In genomic region chr2:21254308-21254707, GRCm38 (mm10) we compare ENCODE assay signal across 27 mouse cellular contexts. TPM values are rescaled to one million over a fixed set of nuclear protein-coding genes. Genes with fewer than 3 reads are reported as not detected.
DNase-seq lines count a peak whose midpoint lies in the region; ATAC-seq and TF ChIP-seq lines count a peak whose summit lies in the region.
"Had no signal": no experiment of that assay in that cellular context is flagged by ENCODE, and none has a peak within 500 bp of the region (broad histone marks: within the 10 kb centered on the region; RNA-seq: fewer than 3 reads in every experiment).

No protein-coding gene starts in this region.

- H3K79me3 ChIP-seq in C2C12 (ENCODE audit: low read depth): no peaks in the 10 kb centered on the region

- H3K36me3 ChIP-seq in C2C12 (ENCODE audit: control insufficient read depth, insufficient read depth) (no peaks in the 10 kb centered on the region), myocyte (ENCODE audit: control insufficient read depth, insufficient read depth) (no peaks in the 10 kb centered on the region)
- H3K36me3 ChIP-seq in hindbrain, embryonic 12.5 days: no peaks in the 10 kb centered on the region
- H3K36me3 ChIP-seq: embryonic facial prominence, embryonic 13.5 days; embryonic facial prominence, embryonic 15.5 days; forebrain, embryonic 10.5 days; forebrain, embryonic 12.5 days; G1E had no signal

- no peak overlapping the region for H3K27ac ChIP-seq in hindbrain, embryonic 12.5 days
- H3K27ac ChIP-seq: embryonic facial prominence, embryonic 13.5 days; embryonic facial prominence, embryonic 15.5 days; forebrain, embryonic 10.5 days; forebrain, embryonic 12.5 days had no signal

- no peaks in the 10 kb centered on the region for H3K79me2 ChIP-seq in C2C12 (ENCODE audit: control insufficient read depth, insufficient read depth)
- H3K79me2 ChIP-seq in myocyte (ENCODE audit: control insufficient read depth, insufficient read depth): no peaks in the 10 kb centered on the region

- H3K9ac ChIP-seq in hindbrain, embryonic 12.5 days: no peak overlapping the region
- H3K9ac ChIP-seq: embryonic facial prominence, embryonic 13.5 days; embryonic facial prominence, embryonic 15.5 days; forebrain, embryonic 12.5 days had no signal

- H3K27me3 ChIP-seq in C2C12 (ENCODE audit: control insufficient read depth, insufficient read depth, insufficient read length) (no peaks in the 10 kb centered on the region), myocyte (ENCODE audit: control insufficient read depth, insufficient read depth, insufficient read length) (no peaks in the 10 kb centered on the region)
- H3K27me3 ChIP-seq in hindbrain, embryonic 12.5 days: no peaks in the 10 kb centered on the region
- H3K27me3 ChIP-seq: CH12.LX; embryonic facial prominence, embryonic 13.5 days; embryonic facial prominence, embryonic 15.5 days; forebrain, embryonic 12.5 days; Patski had no signal

- DNase-seq in yolk sac, embryonic 10.5 days (ENCODE audit: low spot score): no peak
- DNase-seq: adrenal gland, adult 2 months; adrenal gland, postnatal 10 days; adrenal gland, postnatal 25 days; cerebellum, adult 11 months; cerebellum, adult 18-20 months; cerebellum, adult 8-10 months; cerebellum, adult 9-11 months; cerebellum, postnatal 14 days; cerebellum, postnatal 36 days; embryo, embryonic 11 days had no signal

- H3K4me3 ChIP-seq in C2C12 (ENCODE audit: insufficient read depth, poor library complexity, severe bottlenecking) (no peak overlapping the region), myocyte (no peak overlapping the region)
- H3K4me3 ChIP-seq in hindbrain, embryonic 12.5 days: no peak overlapping the region
- H3K4me3 ChIP-seq: embryonic facial prominence, embryonic 13.5 days; embryonic facial prominence, embryonic 15.5 days; erythroblast, embryonic 14.5 days; forebrain, embryonic 10.5 days; forebrain, embryonic 12.5 days had no signal

- H3ac ChIP-seq in C2C12 (ENCODE audit: control insufficient read depth, insufficient read length, low read depth) (no peak overlapping the region), myocyte (ENCODE audit: control insufficient read depth, insufficient read length) (no peak overlapping the region)

- no peak for TF ChIP-seq CTCF in C2C12 (IDR thresholded peaks at IDR 0.05; ENCODE audit: control insufficient read depth, insufficient read depth, insufficient read length)

- H3K9me3 ChIP-seq in hindbrain, embryonic 12.5 days (replicated peaks): no peaks in the 10 kb centered on the region
- H3K9me3 ChIP-seq: embryonic facial prominence, embryonic 13.5 days; embryonic facial prominence, embryonic 15.5 days; forebrain, embryonic 10.5 days; forebrain, embryonic 12.5 days; G1E had no signal

- peak; percentile 70 for ATAC-seq in megakaryocyte progenitor cell, adult 5-6 weeks (replicated peaks; ENCODE audit: poor library complexity)
- no peak for ATAC-seq in hindbrain, embryonic 12.5 days (ENCODE audit: low FRiP score)
- ATAC-seq: activated CD4-positive, CD25-positive, alpha-beta regulatory T cell, adult 4 months; CD4-positive, CD25-positive, alpha-beta regulatory T cell, adult 4 months; forebrain, embryonic 14.5 days; forebrain, embryonic 16.5 days; Patski had no signal

- no peak overlapping the region for H3K4me2 ChIP-seq in myocyte (ENCODE audit: low read depth)
- H3K4me2 ChIP-seq in hindbrain, embryonic 12.5 days (replicated peaks): no peak overlapping the region
- H3K4me2 ChIP-seq: embryonic facial prominence, embryonic 13.5 days; embryonic facial prominence, embryonic 15.5 days; forebrain, embryonic 12.5 days had no signal

- no peak for TF ChIP-seq POLR2A in myocyte (IDR thresholded peaks at IDR 0.05; ENCODE audit: insufficient read length, low read depth)

- H3K4me1 ChIP-seq in hindbrain, embryonic 12.5 days: no peaks in the 10 kb centered on the region
- H3K4me1 ChIP-seq: embryonic facial prominence, embryonic 13.5 days; embryonic facial prominence, embryonic 15.5 days; forebrain, embryonic 10.5 days; forebrain, embryonic 12.5 days had no signal

TF ChIP-seq in C2C12, 6 proteins besides CTCF, POLR2A, EP300 and RAD21:
- TF ChIP-seq CEBPB (IDR thresholded peaks at IDR 0.05; ENCODE audit: low read depth) (no peak), USF1 (IDR thresholded peaks at IDR 0.05; ENCODE audit: low read depth) (no peak), MYOD1 (IDR thresholded peaks at IDR 0.05; ENCODE audit: control insufficient read depth, insufficient read length, low read depth) (peak; percentile 19), MAX (IDR thresholded peaks at IDR 0.05) (no peak)

TF ChIP-seq in myocyte, 11 proteins besides CTCF, POLR2A, EP300 and RAD21:
- TF ChIP-seq TCF3 (IDR thresholded peaks at IDR 0.05; ENCODE audit: insufficient read length, low read depth) (no peak), MYOD1 (IDR thresholded peaks at IDR 0.05; ENCODE audit: control insufficient read depth in 1 of 3, insufficient read length in 2 of 3, low read depth in 2 of 3) (peak in 2 of 3 experiments; percentile 29 to 58)

RNA-seq across cellular contexts. Expression of gene Thnsl1, which starts 48.8 kb away (rescaled TPM):
- polyA plus RNA-seq in C2C12 (2012; fragmentation: generic; extraction: Trizol): 1.5 TPM
- total RNA-seq in megakaryocyte progenitor cell, adult 5-6 weeks (2015): 5.0 and 5.8 TPM in 2 replicates
- total RNA-seq in megakaryocyte progenitor cell, adult 5-6 weeks (2017): 3.9 and 4.5 TPM in 2 replicates
- polyA plus RNA-seq in myocyte (2012; fragmentation: generic; extraction: Trizol): 3.6 TPM
- 16.5 and 18.9 TPM in 2 replicates for polyA plus RNA-seq in hindbrain, embryonic 12.5 days (2016; fragmentation: Nextera tagmentation; extraction: Ambion mirVana)
- polyA plus RNA-seq: erythroblast, embryonic 14.5 days had no signal

RNA-seq across cellular contexts. Expression of gene Enkur, which starts 49.1 kb away (rescaled TPM):
- polyA plus RNA-seq in C2C12 (2012; fragmentation: generic; extraction: Trizol) (0.08 TPM), myocyte (2012; fragmentation: generic; extraction: Trizol) (1.0 TPM)
- total RNA-seq in megakaryocyte progenitor cell, adult 5-6 weeks (2015): 2.3 and 2.8 TPM in 2 replicates
- 3.1 and 4.0 TPM in 2 replicates for total RNA-seq in megakaryocyte progenitor cell, adult 5-6 weeks (2017)
- 3.9 and 5.0 TPM in 2 replicates for polyA plus RNA-seq in hindbrain, embryonic 12.5 days (2016; fragmentation: Nextera tagmentation; extraction: Ambion mirVana)
- polyA plus RNA-seq: activated CD4-positive, CD25-positive, alpha-beta regulatory T cell, adult 4 months; adrenal gland, adult 2 months; erythroblast, embryonic 14.5 days; G1E had no signal
